20 mouse cellular contexts compared by ENCODE assay signal in genomic region chr15:99826210-99826888, GRCm38 (mm10). TPM values are rescaled to one million over a fixed set of nuclear protein-coding genes. Genes with fewer than 3 reads are reported as not detected.
DNase-seq lines count a peak whose midpoint lies in the region; ATAC-seq and TF ChIP-seq lines count a peak whose summit lies in the region.
"Had no signal": no experiment of that assay in that cellular context is flagged by ENCODE, and none has a peak within 500 bp of the region (broad histone marks: within the 10 kb centered on the region; RNA-seq: fewer than 3 reads in every experiment).

No protein-coding gene starts in this region.

- no peaks in the 10 kb centered on the region for H3K9me3 ChIP-seq in embryonic facial prominence, embryonic 10.5 days
- H3K9me3 ChIP-seq in forebrain, embryonic 13.5 days (replicated peaks), result no peaks in the 10 kb centered on the region
- no peaks in the 10 kb centered on the region for H3K9me3 ChIP-seq in neural tube, embryonic 13.5 days
- H3K9me3 ChIP-seq: embryonic facial prominence, embryonic 15.5 days; hindbrain, embryonic 15.5 days; intestine, embryonic 15.5 days; limb, embryonic 13.5 days; liver, embryonic 12.5 days; midbrain, embryonic 13.5 days had no signal

- H3K36me3 ChIP-seq in embryonic facial prominence, embryonic 10.5 days (replicated peaks), result no peaks in the 10 kb centered on the region
- no peaks in the 10 kb centered on the region for H3K36me3 ChIP-seq in forebrain, embryonic 13.5 days (ENCODE audit: poor library complexity, severe bottlenecking)
- H3K36me3 ChIP-seq in neural tube, embryonic 13.5 days, result no peaks in the 10 kb centered on the region
- H3K36me3 ChIP-seq: embryonic facial prominence, embryonic 15.5 days; hindbrain, embryonic 15.5 days; intestine, embryonic 15.5 days; limb, embryonic 13.5 days; liver, embryonic 12.5 days; midbrain, embryonic 13.5 days had no signal

- H3K9ac ChIP-seq in forebrain, embryonic 13.5 days, result no peak overlapping the region
- H3K9ac ChIP-seq in neural tube, embryonic 13.5 days, result no peak overlapping the region
- H3K9ac ChIP-seq: embryonic facial prominence, embryonic 15.5 days; hindbrain, embryonic 15.5 days; intestine, embryonic 15.5 days; limb, embryonic 13.5 days; liver, embryonic 12.5 days; midbrain, embryonic 13.5 days had no signal

- no peak for DNase-seq in layer of hippocampus, adult 2 months (ENCODE audit: low spot score in 2 of 2)
- DNase-seq in layer of hippocampus, postnatal 36 days, result no peak
- no peak for DNase-seq in embryonic facial prominence, embryonic 10.5 days (ENCODE audit: low spot score)
- DNase-seq in thymus, postnatal 25 days, result no peak
- DNase-seq in urinary bladder, adult 18-20 months (ENCODE audit: low spot score in 2 of 2), result no peak
- DNase-seq: adrenal gland, adult 8-10 months; cerebellum, adult 8-10 months; gastrocnemius, postnatal 36 days; kidney, adult 8-10 months; kidney, postnatal 14 days; lung, postnatal 10 days had no signal

- 71% methylated on average over 8 of the region's 8 CpGs for WGBS in embryonic facial prominence, embryonic 10.5 days
- WGBS in forebrain, embryonic 13.5 days, result 48% methylated on average over 8 of the region's 8 CpGs
- 42% methylated on average over 8 of the region's 8 CpGs for WGBS in neural tube, embryonic 13.5 days

- H3K4me3 ChIP-seq in layer of hippocampus, adult 2 months, result no peak overlapping the region; the same call in 1 of the 2 replicates
- no peak overlapping the region for H3K4me3 ChIP-seq in embryonic facial prominence, embryonic 10.5 days
- no peak overlapping the region for H3K4me3 ChIP-seq in forebrain, embryonic 13.5 days
- H3K4me3 ChIP-seq in neural tube, embryonic 13.5 days, result no peak overlapping the region
- H3K4me3 ChIP-seq: embryonic facial prominence, embryonic 15.5 days; hindbrain, embryonic 15.5 days; intestine, embryonic 15.5 days; limb, embryonic 13.5 days; liver, embryonic 12.5 days; midbrain, embryonic 13.5 days had no signal

- H3K4me1 ChIP-seq in embryonic facial prominence, embryonic 10.5 days, result peaks cover 16% of the 10 kb centered on the region
- H3K4me1 ChIP-seq in forebrain, embryonic 13.5 days, result peaks cover 16% of the 10 kb centered on the region
- H3K4me1 ChIP-seq in neural tube, embryonic 13.5 days (replicated peaks), result peaks cover 8% of the 10 kb centered on the region
- H3K4me1 ChIP-seq: hindbrain, embryonic 15.5 days; liver, embryonic 12.5 days had no signal

- H3K4me2 ChIP-seq in forebrain, embryonic 13.5 days, result no peak overlapping the region
- H3K4me2 ChIP-seq in neural tube, embryonic 13.5 days, result no peak overlapping the region
- H3K4me2 ChIP-seq: embryonic facial prominence, embryonic 15.5 days; hindbrain, embryonic 15.5 days; intestine, embryonic 15.5 days; limb, embryonic 13.5 days; liver, embryonic 12.5 days; midbrain, embryonic 13.5 days had no signal

- peak; percentile 68 for ATAC-seq in forebrain, embryonic 13.5 days
- ATAC-seq in neural tube, embryonic 13.5 days (ENCODE audit: low read depth), result no peak
- ATAC-seq: activated CD4-positive, CD25-positive, alpha-beta regulatory T cell, adult 4 months; intestine, embryonic 15.5 days; liver, embryonic 12.5 days; midbrain, embryonic 13.5 days had no signal

- H3K27ac ChIP-seq in layer of hippocampus, adult 2 months, result 0 out of 2 replicates have a peak overlapping the region, but pooled peaks have one; percentile 29
- 0 out of 2 replicates have a peak overlapping the region, but pooled peaks have one; percentile 40 for H3K27ac ChIP-seq in embryonic facial prominence, embryonic 10.5 days (replicated peaks)
- peak overlapping the region; percentile 72 for H3K27ac ChIP-seq in forebrain, embryonic 13.5 days
- peak overlapping the region; percentile 46 for H3K27ac ChIP-seq in neural tube, embryonic 13.5 days (replicated peaks)
- H3K27ac ChIP-seq: embryonic facial prominence, embryonic 15.5 days; hindbrain, embryonic 15.5 days; intestine, embryonic 15.5 days; limb, embryonic 13.5 days; liver, embryonic 12.5 days; midbrain, embryonic 13.5 days had no signal

- no peak for TF ChIP-seq CTCF in layer of hippocampus, adult 2 months (conservative IDR thresholded peaks at IDR 0.05)

- no peaks in the 10 kb centered on the region for H3K27me3 ChIP-seq in embryonic facial prominence, embryonic 10.5 days (replicated peaks; ENCODE audit: low read depth, poor library complexity, severe bottlenecking)
- H3K27me3 ChIP-seq in forebrain, embryonic 13.5 days, result no peaks in the 10 kb centered on the region
- H3K27me3 ChIP-seq in neural tube, embryonic 13.5 days, result no peaks in the 10 kb centered on the region
- H3K27me3 ChIP-seq: embryonic facial prominence, embryonic 15.5 days; hindbrain, embryonic 15.5 days; intestine, embryonic 15.5 days; limb, embryonic 13.5 days; liver, embryonic 12.5 days; midbrain, embryonic 13.5 days had no signal

RNA-seq across cellular contexts. Expression of gene Lima1, which starts 48.9 kb away (rescaled TPM):
- 10 to 100 TPM; 11.0 to 12.1 TPM for total RNA-seq in layer of hippocampus, adult 2 months (2021)
- total RNA-seq in layer of hippocampus, postnatal 36 days (2021), result 10 to 100 TPM; 11.6 to 12.4 TPM
- 62.3 and 65.4 TPM in 2 replicates for polyA plus RNA-seq in embryonic facial prominence, embryonic 10.5 days (2016; fragmentation: Nextera tagmentation; extraction: Ambion mirVana)
- polyA plus RNA-seq in forebrain, embryonic 13.5 days (2015; fragmentation: Nextera tagmentation; extraction: Ambion mirVana), result 33.5 and 37.5 TPM in 2 replicates
- polyA plus RNA-seq in neural tube, embryonic 13.5 days (2015; fragmentation: Nextera tagmentation; extraction: Ambion mirVana), result 28.4 and 35.5 TPM in 2 replicates

RNA-seq across cellular contexts. Expression of gene Cers5, which starts 53.7 kb away (rescaled TPM):
- 10 to 100 TPM; 28.4 to 29.9 TPM for total RNA-seq in layer of hippocampus, adult 2 months (2021)
- total RNA-seq in layer of hippocampus, postnatal 36 days (2021), result 10 to 100 TPM; 29.6 to 30.2 TPM
- 60.2 and 63.8 TPM in 2 replicates for polyA plus RNA-seq in embryonic facial prominence, embryonic 10.5 days (2016; fragmentation: Nextera tagmentation; extraction: Ambion mirVana)
- polyA plus RNA-seq in forebrain, embryonic 13.5 days (2015; fragmentation: Nextera tagmentation; extraction: Ambion mirVana), result 62.6 and 67.2 TPM in 2 replicates
- polyA plus RNA-seq in neural tube, embryonic 13.5 days (2015; fragmentation: Nextera tagmentation; extraction: Ambion mirVana), result 77.2 and 77.6 TPM in 2 replicates
